Mouse (Mus musculus): ENCODE data around the gene Mapkap1. TPM values are rescaled to one million over a fixed set of nuclear protein-coding genes. Genes with fewer than 3 reads are reported as not detected.

The Mapkap1 gene
- polyA plus RNA-seq, 1 experiment from 2014 or later = 38.3 TPM

DNA sequence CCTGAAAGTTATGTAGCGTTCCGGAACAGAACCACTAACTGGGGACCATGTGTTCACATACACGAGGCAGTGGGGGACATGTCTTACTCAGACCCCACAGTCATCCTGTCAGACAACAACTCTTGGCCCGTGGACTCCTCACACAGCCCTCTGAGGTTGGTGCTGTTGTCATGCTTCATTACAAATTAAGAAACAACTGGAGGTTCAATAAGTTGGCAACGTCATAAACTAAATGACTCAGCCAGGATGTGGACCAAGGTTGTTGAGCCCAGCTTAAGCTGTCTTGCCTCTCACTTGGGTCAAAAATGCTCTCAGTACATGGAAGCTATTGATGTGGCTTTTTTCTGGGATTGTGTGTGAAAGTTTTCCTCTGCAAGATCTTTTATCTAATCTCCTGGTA lies 153.6 kb downstream of the Mapkap1 start:
- 58% methylated on average over 5 of the region's 5 CpGs for WGBS (ENCODE audit: insufficient replicate concordance)
- Histone ChIP-seq H3K9ac (no peak overlapping the region), H3K4me1 (replicated peaks) (peaks cover 26% of the 10 kb centered on the region), H3K27ac (no peak overlapping the region), H3K36me3 (no peaks in the 10 kb centered on the region), H3K9me3 (replicated peaks) (no peaks in the 10 kb centered on the region), H3K4me2 (no peak overlapping the region), H3K27me3 (no peaks in the 10 kb centered on the region), H3K4me3 (replicated peaks) (no peak overlapping the region)
- ATAC-seq (ENCODE audit: low read depth) (no peak), DNase-seq (no peak)

- ATAC-seq (ENCODE audit: low read depth) = no peak
- no peak overlapping the region for H3K9ac ChIP-seq
These were observed 156.6 kb downstream of the Mapkap1 start for GRCm38 (mm10) chr2:34563089-34563694.

GRCm38 (mm10) chr2:34563865-34564264 lies 157.3 kb downstream of the Mapkap1 start:
- DNase-seq (no peak), ATAC-seq (ENCODE audit: low read depth) (peak; percentile 43; the same call in 1 of the 2 replicates)
- no peak overlapping the region for H3K9ac ChIP-seq
- H3K27ac ChIP-seq = no peak overlapping the region
- peaks cover 11% of the 10 kb centered on the region for H3K4me1 ChIP-seq (replicated peaks)
- H3K27me3 ChIP-seq = no peaks in the 10 kb centered on the region
- H3K9me3 ChIP-seq (replicated peaks) = no peaks in the 10 kb centered on the region
- no peaks in the 10 kb centered on the region for H3K36me3 ChIP-seq
- H3K4me2 ChIP-seq = no peak overlapping the region
- no peak overlapping the region for H3K4me3 ChIP-seq (replicated peaks)

More at GRCm38 (mm10) chr2:34563089-34563694, 156.6 kb downstream of the Mapkap1 start:
- Histone ChIP-seq H3K4me2 (no peak overlapping the region), H3K27ac (no peak overlapping the region), H3K4me3 (replicated peaks) (no peak overlapping the region), H3K27me3 (no peaks in the 10 kb centered on the region), H3K4me1 (replicated peaks) (peaks cover 11% of the 10 kb centered on the region), H3K36me3 (no peaks in the 10 kb centered on the region), H3K9me3 (replicated peaks) (no peaks in the 10 kb centered on the region)
- DNase-seq = no peak
- WGBS (ENCODE audit: insufficient replicate concordance) = 75% methylated on average over 12 of the region's 12 CpGs

DNA sequence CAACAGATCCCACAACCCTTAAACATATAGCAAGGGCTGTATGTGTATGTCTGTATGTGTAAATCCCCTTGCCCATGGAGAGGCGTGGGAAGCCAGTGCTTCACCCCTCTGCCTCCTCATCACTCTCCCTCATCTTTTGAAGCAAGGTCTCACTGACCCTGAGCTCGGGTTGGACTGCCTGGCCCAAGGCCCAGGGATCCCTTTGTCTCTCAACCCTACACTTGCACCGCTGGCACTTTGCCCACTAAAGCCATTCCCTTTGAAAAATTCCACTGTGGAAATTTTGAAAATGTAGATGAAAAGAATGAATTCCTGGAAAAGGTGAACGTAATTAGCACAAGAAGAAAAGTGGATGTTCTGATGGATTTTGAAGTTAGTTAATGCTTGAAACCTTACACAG lies 159.6 kb downstream of the Mapkap1 start:
- ATAC-seq (ENCODE audit: low read depth) = no peak
- 70% methylated on average over 4 of the region's 4 CpGs for WGBS (ENCODE audit: insufficient replicate concordance)

DNA sequence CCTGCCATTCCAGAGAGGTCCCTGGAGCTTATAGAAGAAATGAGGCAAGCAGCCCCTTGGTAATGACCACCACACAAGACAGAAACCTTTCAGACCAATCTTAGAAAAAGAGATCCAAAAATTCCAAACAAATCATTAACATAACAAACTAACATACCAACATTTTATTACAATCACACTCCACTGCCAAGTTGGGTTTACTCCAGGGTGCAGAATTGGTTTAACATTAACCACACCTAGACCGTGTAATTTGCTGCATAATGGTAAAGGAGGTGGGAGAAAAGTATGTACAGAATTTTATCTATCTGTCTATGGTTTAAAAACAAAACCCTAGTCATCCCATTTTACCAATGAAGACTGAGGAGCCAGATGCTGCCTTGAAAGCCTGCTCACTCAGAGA lies 160.0 kb downstream of the Mapkap1 start:
- Histone ChIP-seq H3K36me3 (0 out of 2 replicates have a peak, but pooled peaks cover 4% of the 10 kb centered on the region), H3K4me2 (no peak overlapping the region), H3K9ac (no peak overlapping the region), H3K4me1 (replicated peaks) (peaks cover 11% of the 10 kb centered on the region), H3K27ac (no peak overlapping the region), H3K4me3 (replicated peaks) (no peak overlapping the region), H3K27me3 (no peaks in the 10 kb centered on the region), H3K9me3 (replicated peaks) (no peaks in the 10 kb centered on the region)
- WGBS (ENCODE audit: insufficient replicate concordance) = 74% methylated on average over 1 of the region's 1 CpGs
- ATAC-seq (ENCODE audit: low read depth) (no peak), DNase-seq (no peak)

More for the DNA sequence above, 159.6 kb downstream of the Mapkap1 start:
- Histone ChIP-seq H3K4me2 (no peak overlapping the region), H3K4me1 (replicated peaks) (peaks cover 11% of the 10 kb centered on the region), H3K9me3 (replicated peaks) (no peaks in the 10 kb centered on the region), H3K4me3 (replicated peaks) (no peak overlapping the region), H3K27ac (no peak overlapping the region), H3K36me3 (0 out of 2 replicates have a peak, but pooled peaks cover 4% of the 10 kb centered on the region), H3K27me3 (no peaks in the 10 kb centered on the region), H3K9ac (no peak overlapping the region)
- no peak for DNase-seq

DNA sequence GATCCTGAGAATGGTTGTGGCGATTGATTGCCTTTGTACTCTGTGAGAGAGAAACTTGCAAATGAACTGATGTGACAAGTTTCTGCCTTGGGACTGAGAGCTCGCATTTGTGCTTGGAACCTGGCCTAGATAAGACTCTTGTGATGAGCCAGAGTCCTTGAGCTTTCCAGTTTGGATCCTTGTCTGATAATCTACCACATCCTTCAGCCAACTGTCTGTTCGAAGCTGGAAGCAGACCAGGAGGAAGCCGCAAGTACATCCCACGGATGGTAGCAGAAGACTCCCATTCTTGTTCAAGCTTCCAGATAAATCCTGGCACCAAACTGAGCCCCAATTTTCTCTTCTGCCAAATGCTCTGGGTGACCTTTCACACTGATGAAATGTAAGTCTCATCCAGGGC lies 162.6 kb downstream of the Mapkap1 start:
- Histone ChIP-seq H3K36me3 (0 out of 2 replicates have a peak, but pooled peaks cover 4% of the 10 kb centered on the region), H3K9me3 (replicated peaks) (no peaks in the 10 kb centered on the region), H3K9ac (no peak overlapping the region), H3K4me2 (no peak overlapping the region), H3K27me3 (no peaks in the 10 kb centered on the region), H3K4me1 (replicated peaks) (no peaks in the 10 kb centered on the region), H3K4me3 (replicated peaks) (no peak overlapping the region), H3K27ac (no peak overlapping the region)
- DNase-seq (no peak), ATAC-seq (ENCODE audit: low read depth) (no peak)
- WGBS (ENCODE audit: insufficient replicate concordance) = 63% methylated on average over 5 of the region's 5 CpGs

DNA sequence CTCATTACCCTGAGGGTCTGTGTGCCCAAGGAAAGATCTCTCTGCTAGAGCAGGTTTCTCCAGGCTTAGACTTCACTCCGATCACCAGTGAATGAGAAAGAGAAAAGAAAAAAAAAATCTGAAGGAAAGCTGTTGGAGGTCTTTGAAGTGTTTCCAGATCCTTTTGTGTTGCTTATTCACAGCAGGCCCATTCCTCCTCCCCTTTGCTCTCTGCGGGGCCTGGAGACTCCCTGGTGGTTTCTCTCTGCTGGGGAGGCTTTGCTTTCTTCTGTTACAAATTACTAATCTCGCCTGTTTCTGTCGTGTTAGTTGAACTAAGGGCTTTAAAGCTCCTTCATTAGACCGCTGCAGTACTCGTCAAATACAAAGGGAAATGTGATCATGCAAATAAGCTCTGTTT lies 163.8 kb downstream of the Mapkap1 start:
- ATAC-seq (ENCODE audit: low read depth) (no peak), DNase-seq (no peak)
- Histone ChIP-seq H3K36me3 (0 out of 2 replicates have a peak, but pooled peaks cover 4% of the 10 kb centered on the region), H3K4me1 (replicated peaks) (no peaks in the 10 kb centered on the region), H3K27me3 (no peaks in the 10 kb centered on the region), H3K9ac (no peak overlapping the region), H3K4me3 (replicated peaks) (no peak overlapping the region), H3K9me3 (replicated peaks) (no peaks in the 10 kb centered on the region), H3K4me2 (no peak overlapping the region), H3K27ac (no peak overlapping the region)
- 59% methylated on average over 6 of the region's 6 CpGs for WGBS (ENCODE audit: insufficient replicate concordance)

- Histone ChIP-seq H3K4me3 (replicated peaks) (no peak overlapping the region), H3K36me3 (0 out of 2 replicates have a peak, but pooled peaks cover 4% of the 10 kb centered on the region), H3K27ac (no peak overlapping the region), H3K4me2 (no peak overlapping the region), H3K4me1 (replicated peaks) (no peaks in the 10 kb centered on the region), H3K9me3 (replicated peaks) (no peaks in the 10 kb centered on the region), H3K27me3 (no peaks in the 10 kb centered on the region), H3K9ac (no peak overlapping the region)
- ATAC-seq (ENCODE audit: low read depth) (no peak), DNase-seq (no peak)
- 62% methylated on average over 1 of the region's 1 CpGs for WGBS (ENCODE audit: insufficient replicate concordance)
These were observed 164.5 kb downstream of the Mapkap1 start for GRCm38 (mm10) chr2:34571096-34571495.

DNA sequence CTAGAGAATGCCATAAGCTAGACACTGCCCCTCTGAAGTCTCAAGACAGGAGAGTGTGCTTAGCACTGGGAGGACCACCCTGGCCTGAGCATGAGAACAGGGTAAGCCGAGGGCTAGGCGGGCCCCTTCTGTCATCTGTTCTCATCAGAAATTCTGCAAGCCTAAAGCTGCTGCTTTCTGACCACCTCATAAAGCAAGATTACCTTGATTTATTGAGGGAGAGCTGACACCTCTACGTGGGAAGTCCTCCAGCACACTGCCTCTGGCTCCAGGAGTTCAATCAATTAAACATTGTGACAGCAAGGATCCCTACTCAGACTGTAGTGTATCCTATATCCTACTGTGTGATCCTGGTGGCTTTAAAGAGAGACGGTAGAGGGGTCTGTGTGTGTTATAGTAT lies 166.5 kb downstream of the Mapkap1 start:
- no peak overlapping the region for H3K4me2 ChIP-seq
- DNase-seq (no peak), ATAC-seq (ENCODE audit: low read depth) (no peak)
- no peak overlapping the region for H3K27ac ChIP-seq
- H3K9me3 ChIP-seq (replicated peaks) = no peaks in the 10 kb centered on the region
- no peaks in the 10 kb centered on the region for H3K27me3 ChIP-seq
- no peaks in the 10 kb centered on the region for H3K4me1 ChIP-seq (replicated peaks)
- H3K36me3 ChIP-seq = 0 out of 2 replicates have a peak, but pooled peaks cover 4% of the 10 kb centered on the region
- no peak overlapping the region for H3K4me3 ChIP-seq (replicated peaks)
- no peak overlapping the region for H3K9ac ChIP-seq
- WGBS (ENCODE audit: insufficient replicate concordance) = 66% methylated on average over 4 of the region's 4 CpGs

GRCm38 (mm10) chr2:34588546-34588945 lies 182.0 kb downstream of the Mapkap1 start:
- H3K27ac ChIP-seq = no peak overlapping the region
- no peak overlapping the region for H3K9ac ChIP-seq
- H3K36me3 ChIP-seq = peaks cover 9% of the 10 kb centered on the region; the same call in 1 of the 2 replicates
- H3K27me3 ChIP-seq = no peaks in the 10 kb centered on the region
- no peak for ATAC-seq (ENCODE audit: low read depth)
- no peak for DNase-seq
- no peak overlapping the region for H3K4me3 ChIP-seq (replicated peaks)
- no peaks in the 10 kb centered on the region for H3K4me1 ChIP-seq (replicated peaks)
- H3K9me3 ChIP-seq (replicated peaks) = no peaks in the 10 kb centered on the region
- H3K4me2 ChIP-seq = no peak overlapping the region
- WGBS (ENCODE audit: insufficient replicate concordance) = 76% methylated on average over 8 of the region's 8 CpGs

- Histone ChIP-seq H3K4me2 (no peak overlapping the region), H3K27me3 (no peaks in the 10 kb centered on the region), H3K4me1 (replicated peaks) (no peaks in the 10 kb centered on the region), H3K9me3 (replicated peaks) (no peaks in the 10 kb centered on the region), H3K4me3 (replicated peaks) (no peak overlapping the region), H3K36me3 (no peaks in the 10 kb centered on the region), H3K9ac (no peak overlapping the region), H3K27ac (no peak overlapping the region; the same call in 1 of the 2 replicates)
- ATAC-seq (ENCODE audit: low read depth) (no peak), DNase-seq (no peak)
- WGBS (ENCODE audit: insufficient replicate concordance) = 72% methylated on average over 16 of the region's 16 CpGs
These were observed 185.3 kb downstream of the Mapkap1 start for GRCm38 (mm10) chr2:34591721-34592360.

Measured in liver, embryonic 13.5 days (tissue).